10 mouse cellular contexts compared by ENCODE assay signal in genomic region chrX:164440140-164440539, GRCm38 (mm10). TPM values are rescaled to one million over a fixed set of nuclear protein-coding genes. Genes with fewer than 3 reads are reported as not detected.
A peak's percentile ranks its signal among the peaks of the same experiment; 100 is the strongest.
DNase-seq lines count a peak whose midpoint lies in the region; ATAC-seq and TF ChIP-seq lines count a peak whose summit lies in the region.
"Had no signal": no experiment of that assay in that cellular context is flagged by ENCODE, and none has a peak within 500 bp of the region (broad histone marks: within the 10 kb centered on the region; RNA-seq: fewer than 3 reads in every experiment).

No protein-coding gene starts in this region.

- no peak overlapping the region for H3K4me2 ChIP-seq in lung, embryonic 15.5 days
- no peak overlapping the region for H3K4me2 ChIP-seq in hindbrain, embryonic 11.5 days (replicated peaks; ENCODE audit: low read depth, low read length)
- H3K4me2 ChIP-seq: liver, embryonic 12.5 days; midbrain, embryonic 15.5 days had no signal

- H3K9ac ChIP-seq in lung, embryonic 15.5 days: no peak overlapping the region
- no peak overlapping the region for H3K9ac ChIP-seq in hindbrain, embryonic 11.5 days (ENCODE audit: low read depth, low read length)
- H3K9ac ChIP-seq: liver, embryonic 12.5 days; midbrain, embryonic 15.5 days had no signal

- H3K4me3 ChIP-seq in gastrocnemius, adult 2 months: peak overlapping the region; percentile 65
- no peak overlapping the region for H3K4me3 ChIP-seq in lung, embryonic 15.5 days
- H3K4me3 ChIP-seq in hindbrain, embryonic 11.5 days (ENCODE audit: low read depth, low read length): no peak overlapping the region
- H3K4me3 ChIP-seq: liver, embryonic 12.5 days; midbrain, embryonic 15.5 days had no signal

- 47% methylated on average over 2 of the region's 2 CpGs for WGBS in lung, embryonic 15.5 days
- WGBS in hindbrain, embryonic 11.5 days: 81% methylated on average over 2 of the region's 2 CpGs

- peak; percentile 92 for ATAC-seq in lung, embryonic 15.5 days (ENCODE audit: borderline replicate concordance, extremely low read depth, low FRiP score, low TSS enrichment)
- no peak for ATAC-seq in cerebellum, adult (ENCODE audit: insufficient number of reproducible peaks, low FRiP score, low TSS enrichment)
- ATAC-seq in hindbrain, embryonic 11.5 days (ENCODE audit: low FRiP score): no peak
- no peak for ATAC-seq in megakaryocyte progenitor cell, adult 5-6 weeks (replicated peaks; ENCODE audit: poor library complexity)
- ATAC-seq: liver, embryonic 12.5 days; midbrain, embryonic 15.5 days had no signal

- no peaks in the 10 kb centered on the region for H3K36me3 ChIP-seq in lung, embryonic 15.5 days
- H3K36me3 ChIP-seq in hindbrain, embryonic 11.5 days (ENCODE audit: control insufficient read depth, insufficient read depth, low read length): no peaks in the 10 kb centered on the region
- H3K36me3 ChIP-seq: liver, embryonic 12.5 days; midbrain, embryonic 15.5 days had no signal

- no peak for TF ChIP-seq CTCF in gastrocnemius, adult 2 months (IDR thresholded peaks at IDR 0.05)

- no peaks in the 10 kb centered on the region for H3K9me3 ChIP-seq in lung, embryonic 15.5 days
- H3K9me3 ChIP-seq in hindbrain, embryonic 11.5 days (ENCODE audit: control insufficient read depth, low read length): no peaks in the 10 kb centered on the region
- H3K9me3 ChIP-seq: liver, embryonic 12.5 days; midbrain, embryonic 15.5 days had no signal

- H3K27me3 ChIP-seq in lung, embryonic 15.5 days: no peaks in the 10 kb centered on the region
- H3K27me3 ChIP-seq in hindbrain, embryonic 11.5 days (ENCODE audit: control insufficient read depth, insufficient read depth, low read length): no peaks in the 10 kb centered on the region
- H3K27me3 ChIP-seq: liver, embryonic 12.5 days; midbrain, embryonic 15.5 days had no signal

- intact Hi-C loops in gastrocnemius, adult 2 months (cut with DNase I): loop anchor here (10.0 kb wide), 1 partner anchor 135 kb away; no protein-coding TSS in a partner anchor
- intact Hi-C loops in heart, postnatal 10 days (cut with DNase I): no loop called here

- DNase-seq in adrenal gland, postnatal 25 days: peak; percentile 13
- peak; percentile 81 for DNase-seq in gastrocnemius, adult 2 months
- peak; percentile 77 to 78 for DNase-seq in heart, postnatal 10 days
- no peak for DNase-seq in hindbrain, embryonic 11.5 days (ENCODE audit: low spot score)
- DNase-seq: thymus, postnatal 25 days had no signal

- H3K27ac ChIP-seq in gastrocnemius, adult 2 months: peak overlapping the region; percentile 89
- peak overlapping the region; percentile 84 for H3K27ac ChIP-seq in lung, embryonic 15.5 days
- no peak overlapping the region for H3K27ac ChIP-seq in hindbrain, embryonic 11.5 days (ENCODE audit: low read depth, low read length)
- H3K27ac ChIP-seq: liver, embryonic 12.5 days; midbrain, embryonic 15.5 days had no signal

- 0 out of 2 replicates have a peak, but pooled peaks cover 3% of the 10 kb centered on the region for H3K4me1 ChIP-seq in lung, embryonic 15.5 days
- H3K4me1 ChIP-seq in hindbrain, embryonic 11.5 days (replicated peaks; ENCODE audit: control insufficient read depth, insufficient read depth, low read length): no peaks in the 10 kb centered on the region
- H3K4me1 ChIP-seq: liver, embryonic 12.5 days; midbrain, embryonic 15.5 days had no signal

RNA-seq across cellular contexts. Expression of gene Asb11, which starts 3.3 kb away (rescaled TPM):
- not detected in 2 replicates for total RNA-seq in adrenal gland, postnatal 25 days (2021)
- total RNA-seq in gastrocnemius, adult 2 months (2021): 100 to 1,000 TPM; 141 to 190 TPM
- 10 to 100 TPM; 46.0 to 87.5 TPM for total RNA-seq in heart, postnatal 10 days (2021)
- polyA plus RNA-seq in lung, embryonic 15.5 days (2015; fragmentation: Nextera tagmentation; extraction: Ambion mirVana): 0.65 and 1.3 TPM in 2 replicates
- not detected in 2 replicates for polyA plus RNA-seq in hindbrain, embryonic 11.5 days (2014; fragmentation: Nextera tagmentation; extraction: Ambion mirVana)
- total RNA-seq in megakaryocyte progenitor cell, adult 5-6 weeks (2015): not detected in 2 replicates
- total RNA-seq in megakaryocyte progenitor cell, adult 5-6 weeks (2017): not detected in 2 replicates
- polyA plus RNA-seq: liver, embryonic 12.5 days; midbrain, embryonic 15.5 days had no signal

RNA-seq across cellular contexts. Expression of gene Piga, which starts 20.6 kb away (rescaled TPM):
- total RNA-seq in adrenal gland, postnatal 25 days (2021): 8.2 and 9.0 TPM in 2 replicates
- total RNA-seq in gastrocnemius, adult 2 months (2021): 1 to 10 TPM; 1.6 to 2.1 TPM
- total RNA-seq in heart, postnatal 10 days (2021): 1 to 10 TPM; 2.6 to 3.1 TPM
- polyA plus RNA-seq in lung, embryonic 15.5 days (2015; fragmentation: Nextera tagmentation; extraction: Ambion mirVana): 18.8 and 19.8 TPM in 2 replicates
- polyA plus RNA-seq in hindbrain, embryonic 11.5 days (2014; fragmentation: Nextera tagmentation; extraction: Ambion mirVana): 14.2 and 14.3 TPM in 2 replicates
- 14.4 and 18.6 TPM in 2 replicates for total RNA-seq in megakaryocyte progenitor cell, adult 5-6 weeks (2015)
- total RNA-seq in megakaryocyte progenitor cell, adult 5-6 weeks (2017): 23.3 and 27.8 TPM in 2 replicates

Comparison
In these comparisons a context has a peak if more than half of its experiments do, and no peak if none do; other contexts are left out.
1. RNA of gene Asb11, which starts 3.3 kb away (total RNA-seq): 141 to 190 TPM in gastrocnemius, adult 2 months and 46.0 to 87.5 TPM in heart, postnatal 10 days; not detected in adrenal gland, postnatal 25 days and not detected in megakaryocyte progenitor cell, adult 5-6 weeks; every median in the first group is over 10 times any median in the second.